Mouse (Mus musculus): ENCODE measurements at regions not wholly inside any gene's neighbourhood (a gene's known extent, or its start where the extent isn't known, plus 50 kb on each side); places are given as distances from the start of the nearest gene placed in this dataset.
A peak's percentile ranks its signal among the peaks of the same experiment; 100 is the strongest.

DNA sequence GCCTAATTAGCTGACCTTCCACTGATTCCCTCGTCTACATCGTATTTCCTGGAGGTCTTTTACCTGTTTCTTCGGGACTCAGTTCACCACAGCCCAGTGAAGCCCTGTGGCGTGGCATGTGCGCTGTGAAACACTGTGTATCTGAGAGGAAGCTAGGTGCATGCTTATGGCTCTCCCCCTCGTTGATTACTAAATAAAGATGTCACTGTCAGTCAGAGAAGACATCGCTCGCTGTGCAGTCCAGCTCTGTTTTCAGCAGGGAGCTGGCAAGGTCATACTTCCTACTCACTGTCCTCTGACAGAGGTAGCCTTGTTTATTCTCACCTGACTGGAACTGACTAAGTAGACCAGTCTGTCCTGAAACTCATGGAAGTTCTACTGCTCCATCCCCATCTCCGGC is 68.7 kb upstream of the Adrb1 start:
- DNase-seq (ENCODE audit: low spot score in 2 of 2): no peak

DNA sequence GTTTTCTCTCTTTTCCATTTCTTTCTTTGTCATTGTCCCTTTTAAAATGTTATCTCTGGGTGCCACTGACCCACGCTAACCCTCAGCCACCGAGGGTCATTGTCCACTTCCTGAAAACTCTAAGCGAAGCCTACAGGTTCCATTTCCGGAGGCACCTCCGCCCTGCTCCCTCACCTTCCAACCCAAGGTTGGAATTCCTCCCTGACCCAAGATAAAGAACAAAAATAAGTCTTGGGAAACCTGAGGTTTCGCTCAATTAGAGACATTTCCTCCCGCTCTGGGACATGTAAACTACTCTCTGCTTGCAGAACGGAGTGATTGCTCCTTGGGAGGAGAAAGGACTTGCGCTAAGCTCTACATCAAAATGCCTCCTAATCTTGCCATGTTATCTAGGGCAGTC is 66.7 kb upstream of the Adrb1 start:
- no peak for DNase-seq (ENCODE audit: low spot score in 2 of 2)

DNA sequence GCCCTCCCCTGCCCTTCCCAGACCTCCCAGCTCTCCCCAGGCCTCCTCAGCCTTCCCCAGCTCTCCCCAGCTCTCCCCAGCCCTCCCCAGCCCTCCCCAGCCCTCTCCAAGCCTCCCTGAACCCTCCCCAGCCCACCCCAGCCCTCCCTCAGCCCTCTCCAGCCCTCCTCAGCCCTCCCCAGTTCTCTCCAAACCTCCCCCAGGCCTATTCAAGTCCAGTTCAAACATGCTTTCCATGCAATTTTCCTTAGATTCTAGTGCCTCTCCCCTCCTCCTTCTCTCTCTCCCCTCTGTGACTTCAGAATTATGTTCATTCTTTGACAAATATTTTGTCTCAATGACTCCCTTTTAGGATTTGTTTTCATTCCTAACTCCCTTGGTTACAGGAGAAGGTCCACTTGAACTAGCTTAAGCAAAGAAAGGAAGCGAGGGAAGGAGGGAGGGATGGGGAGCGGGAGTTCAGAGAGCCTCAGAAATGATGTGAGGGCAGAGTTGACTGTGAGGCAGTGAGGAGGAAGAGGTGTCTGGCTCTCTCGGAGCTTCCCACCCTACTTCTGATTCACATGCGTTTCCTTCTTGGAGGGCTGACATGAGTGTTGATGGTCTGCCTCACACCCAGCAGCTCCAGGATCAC is 61.3 kb upstream of the Adrb1 start:
- DNase-seq (ENCODE audit: low spot score in 2 of 2): no peak

DNA sequence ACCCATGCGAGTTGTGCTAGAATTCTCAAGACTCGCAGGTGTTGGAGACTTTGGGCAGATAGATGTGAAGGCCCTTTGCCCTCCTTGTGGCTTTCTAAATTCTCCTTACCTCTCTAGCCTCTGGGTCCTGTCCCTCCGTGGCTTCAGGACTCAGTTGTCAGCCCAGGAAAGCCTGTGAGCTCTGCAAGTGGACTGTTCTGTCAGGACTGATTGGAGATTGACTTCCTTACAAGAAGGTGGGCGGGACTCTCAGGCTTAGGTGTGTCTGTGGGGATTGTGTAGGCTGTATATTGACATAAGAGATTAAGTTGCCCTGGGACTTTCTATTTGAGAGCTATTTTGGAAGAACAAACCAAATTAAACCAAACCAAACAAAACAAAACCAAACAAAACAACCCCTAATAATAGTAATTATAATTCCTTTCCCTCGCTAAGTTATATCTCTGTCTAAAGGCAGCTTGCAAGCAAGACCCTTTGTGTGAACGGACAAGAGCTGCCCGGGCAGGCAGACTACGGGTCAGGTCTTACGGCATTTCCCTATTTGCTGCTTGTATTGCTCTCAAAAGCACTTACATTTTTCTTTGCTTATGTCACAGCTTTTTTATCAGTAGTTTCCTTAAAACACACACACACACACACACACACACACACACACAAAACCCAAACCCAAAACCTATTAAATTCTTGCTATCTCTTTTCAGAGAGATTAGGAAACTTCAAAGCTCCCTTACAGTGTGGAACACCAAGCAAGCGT is 58.3 kb upstream of the Adrb1 start:
- DNase-seq (ENCODE audit: low spot score in 2 of 2): peak in 1 of 2 experiments; percentile 14

DNA sequence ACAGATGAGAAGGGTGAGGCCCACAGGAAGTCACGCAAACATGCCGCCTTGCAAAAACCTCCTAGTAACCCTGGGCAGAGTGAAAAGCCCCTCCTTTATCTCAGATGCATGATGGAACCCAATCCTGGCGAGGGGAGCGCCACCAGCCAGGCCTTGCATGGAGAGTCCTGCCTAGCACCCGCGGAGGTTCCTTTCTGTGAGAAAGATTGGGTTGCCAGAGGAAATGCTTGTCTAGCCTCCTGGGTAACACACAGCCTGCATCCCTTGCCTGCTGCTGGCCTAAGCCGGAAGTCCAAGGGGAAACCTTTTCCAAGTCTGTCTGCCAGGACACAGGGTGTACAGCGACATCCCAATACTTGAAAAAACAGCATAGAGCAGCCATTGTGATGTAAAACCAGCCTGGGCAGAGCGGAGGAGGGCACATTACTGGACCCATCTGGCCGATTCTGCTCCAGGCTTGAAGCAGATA is 57.7 kb upstream of the Adrb1 start:
- DNase-seq (ENCODE audit: low spot score in 2 of 2): peak in 1 of 2 experiments; percentile 11

DNA sequence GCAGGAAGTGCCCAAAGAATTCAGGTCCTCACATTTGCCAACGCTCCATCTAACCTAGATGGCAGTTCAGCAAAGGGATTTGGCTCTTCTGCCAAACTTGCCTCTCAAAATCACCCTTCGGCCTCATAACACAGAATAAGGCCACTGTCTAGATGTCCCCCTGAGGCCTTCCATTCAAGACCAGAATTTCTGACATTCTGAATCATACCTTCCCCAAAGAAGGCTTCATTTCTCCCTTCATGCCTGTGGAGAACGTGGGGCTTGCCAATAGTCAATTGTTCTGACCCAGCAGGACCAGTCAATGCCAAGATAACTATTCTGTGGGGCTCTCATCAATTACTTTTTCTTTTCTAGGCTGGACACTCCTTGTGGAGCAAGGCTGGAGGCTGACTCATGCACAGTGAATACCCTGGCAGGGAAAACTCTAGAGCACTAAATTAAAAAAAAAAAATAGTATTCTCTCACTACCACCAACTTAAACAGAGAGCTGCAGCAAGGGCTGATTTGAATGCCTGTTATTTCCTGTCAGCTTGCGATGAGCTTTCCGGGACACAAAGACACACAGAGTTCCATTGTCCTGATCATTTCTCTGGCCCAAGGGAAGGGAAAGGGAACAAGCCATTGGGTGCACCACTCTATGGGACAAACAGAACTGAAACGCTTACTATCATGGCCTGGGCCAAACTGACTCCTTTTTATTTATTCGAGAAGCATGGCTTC is 56.9 kb upstream of the Adrb1 start:
- no peak for DNase-seq (ENCODE audit: low spot score in 2 of 2)

DNA sequence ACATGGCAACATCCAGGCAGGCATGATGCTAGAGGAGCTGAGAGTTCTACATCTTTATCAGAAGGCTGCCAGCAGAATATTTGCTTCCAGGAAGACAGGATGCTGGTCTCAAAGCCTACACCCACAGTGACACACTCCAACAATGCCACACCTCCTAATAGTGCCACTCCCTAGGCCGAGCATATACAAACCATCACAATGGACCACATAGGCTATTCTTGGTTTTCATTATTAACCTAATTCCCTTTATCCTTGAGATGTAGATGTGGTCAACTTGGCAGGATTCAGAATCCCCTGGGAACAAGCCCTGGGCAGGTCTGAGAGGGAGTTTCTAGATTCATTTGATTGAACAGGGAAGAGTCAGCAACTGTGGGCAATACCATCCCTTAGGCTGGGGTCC is 56.0 kb upstream of the Adrb1 start:
- DNase-seq (ENCODE audit: low spot score in 2 of 2): no peak

DNA sequence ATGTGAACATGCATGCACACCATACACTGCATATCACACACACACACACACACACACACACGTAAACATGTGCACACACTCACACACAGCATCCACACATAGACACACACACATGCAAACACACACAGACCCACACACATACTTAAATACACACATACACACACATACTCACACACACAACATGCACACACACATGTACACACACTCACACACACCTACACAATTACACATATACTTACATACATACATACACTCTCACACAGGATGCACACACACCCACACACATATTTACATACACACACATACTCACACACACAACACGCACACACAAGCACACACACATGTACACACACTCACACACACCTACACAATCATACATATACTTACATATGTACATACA is 54.1 kb upstream of the Adrb1 start:
- DNase-seq (ENCODE audit: low spot score in 2 of 2): no peak

DNA sequence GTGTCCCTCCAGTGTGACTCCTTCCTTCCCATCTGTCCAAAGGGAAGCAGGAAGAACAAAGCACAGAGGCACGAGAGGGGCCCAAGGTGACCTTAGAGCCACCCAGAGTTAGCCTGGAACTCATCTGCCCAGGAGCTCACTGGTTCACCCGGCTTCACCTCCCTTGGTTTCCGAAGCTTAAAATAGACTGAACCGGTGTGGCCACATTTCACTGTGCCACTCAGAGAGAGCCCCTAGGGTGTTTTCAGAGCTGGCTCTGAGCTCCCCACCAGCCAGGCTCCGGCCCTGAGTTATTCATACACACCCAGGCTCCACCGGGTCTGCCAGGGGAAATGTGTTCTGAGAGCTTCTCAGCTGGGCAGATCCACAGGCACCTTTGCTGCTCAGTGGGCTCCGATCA is 53.0 kb upstream of the Adrb1 start:
- DNase-seq (ENCODE audit: low spot score in 2 of 2): no peak

DNA sequence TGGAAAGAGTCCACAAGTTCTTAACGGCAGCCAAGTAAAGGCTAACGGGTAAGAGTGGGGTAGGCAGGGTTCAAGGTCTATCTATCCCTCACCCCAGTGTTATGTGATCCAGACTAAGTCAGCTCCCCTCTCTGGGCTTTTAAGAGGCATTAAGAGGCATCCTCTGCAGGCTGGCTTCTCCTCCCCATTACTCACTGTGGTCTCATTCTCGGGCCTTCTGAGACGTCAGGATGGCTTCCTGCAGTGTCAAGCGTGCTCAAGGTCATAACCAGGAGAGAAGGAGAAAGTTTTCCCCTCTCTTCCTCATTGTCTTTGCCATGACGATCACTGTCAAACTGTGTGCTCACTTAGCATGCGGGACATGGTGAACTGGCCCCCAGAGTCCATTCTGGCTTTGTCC is 52.5 kb upstream of the Adrb1 start:
- DNase-seq (ENCODE audit: low spot score in 2 of 2): no peak

All from urinary bladder, adult 18-20 months (tissue).